Mouse (Mus musculus) heart, embryonic 14.5 days (tissue): ENCODE measurements around the gene Mthfd2l. TPM values are rescaled to one million over a fixed set of nuclear protein-coding genes. Genes with fewer than 3 reads are reported as not detected.

Experiments used
- ATAC-seq: fragments of 200-750 bp; cut with Nextera tagmentation; 2 replicates; pipeline ENCODE4 v1.8.0; 2017; ENCODE audit warnings: low read depth, moderate TSS enrichment; ENCODE audit not compliant: insufficient number of reproducible peaks, insufficient read depth, low FRiP score
- H3K27ac ChIP-seq, 2 experiments: fragments of 200-500 bp in 1 of 2; fragments of 300-500 bp in 1 of 2; sonication (generic) in 1 of 2; replicated peaks in 1 of 2; 2 replicates each; pipeline ENCODE4 v1.5.1; 2012 to 2014; ENCODE audit warnings: low read depth in 2 of 2, low read length in 2 of 2, control low read depth in 1 of 2, mild to moderate bottlenecking in 1 of 2, mixed read lengths in 1 of 2; ENCODE audit not compliant: control insufficient read depth in 1 of 2, insufficient read depth in 1 of 2
- H3K27me3 ChIP-seq: fragments of 300-500 bp; sonication (generic); 2 replicates; pipeline ENCODE4 v1.6.1; 2014; ENCODE audit warnings: mild to moderate bottlenecking, low read length, control low read depth; ENCODE audit not compliant: control insufficient read depth, insufficient read depth
- H3K36me3 ChIP-seq: fragments of 300-500 bp; sonication (generic); 2 replicates; pipeline ENCODE4 v1.6.1; 2014; ENCODE audit warnings: mild to moderate bottlenecking, control low read depth, low read length, mixed read lengths; ENCODE audit not compliant: control insufficient read depth, insufficient read depth
- H3K4me1 ChIP-seq, 2 experiments: fragments of 200-500 bp in 1 of 2; fragments of 300-500 bp in 1 of 2; sonication (generic) in 1 of 2; 2 replicates each; pipeline ENCODE4 v1.6.1; 2012 to 2014; ENCODE audit warnings: low read length in 2 of 2, control low read depth in 1 of 2, mixed read lengths in 1 of 2; ENCODE audit not compliant: control insufficient read depth in 2 of 2, insufficient read depth in 2 of 2
- H3K4me2 ChIP-seq: fragments of 300-500 bp; sonication (generic); 2 replicates; pipeline ENCODE4 v1.6.1; 2014; ENCODE audit warnings: mild to moderate bottlenecking, low read length
- H3K4me3 ChIP-seq, 2 experiments: fragments of 200-500 bp in 1 of 2; fragments of 300-500 bp in 1 of 2; sonication (generic) in 1 of 2; 2 replicates each; pipeline ENCODE4 v1.5.1; 2012 to 2014; ENCODE audit warnings: low read length in 2 of 2, mild to moderate bottlenecking in 2 of 2, control low read depth in 1 of 2, low read depth in 1 of 2, moderate library complexity in 1 of 2; ENCODE audit not compliant: control insufficient read depth in 1 of 2, insufficient read depth in 1 of 2
- H3K9ac ChIP-seq: fragments of 300-500 bp; sonication (generic); 2 replicates; pipeline ENCODE4 v1.6.1; 2014; ENCODE audit warnings: mild to moderate bottlenecking, low read length
- H3K9me3 ChIP-seq: fragments of 300-500 bp; sonication (generic); 2 replicates; pipeline ENCODE4 v1.6.1; 2016; ENCODE audit warnings: low read length, control low read depth; ENCODE audit not compliant: control insufficient read depth
- WGBS: fragments of 180-500 bp; shearing (Covaris S2); extraction: QIAGEN DNeasy Blood & Tissue Kit; methylation state at CpG from one replicate; pipeline ENCODE4 v1.1.7; 2014; 5-methylcytosine and 5-hydroxymethylcytosine counted together
- polyA plus RNA-seq: library from polyadenylated mRNA; unstranded; fragments of >200 nt; fragmentation: Nextera tagmentation; extraction: Ambion mirVana; gene quantifications from 2 replicates; pipeline ENCODE4 v1.2.1, GENCODE M21; 2014

Gene Mthfd2l
- polyA plus RNA-seq, 1 experiment from 2014 or later: 35.5 TPM

GRCm38 (mm10) chr5:90894231-90894630 lies 36.7 kb upstream of the Mthfd2l start:
- Histone ChIP-seq H3K9me3 (no peaks in the 10 kb centered on the region), H3K27ac (no peak overlapping the region), H3K27me3 (no peaks in the 10 kb centered on the region), H3K36me3 (no peaks in the 10 kb centered on the region), H3K4me3 (no peak overlapping the region), H3K4me2 (no peak overlapping the region), H3K4me1 (peaks cover 7 to 9% of the 10 kb centered on the region in 2 experiments; a peak in 3 of 4 replicates), H3K9ac (no peak overlapping the region)
- 62% methylated on average over 8 of the region's 8 CpGs for WGBS
- ATAC-seq: no peak

DNA sequence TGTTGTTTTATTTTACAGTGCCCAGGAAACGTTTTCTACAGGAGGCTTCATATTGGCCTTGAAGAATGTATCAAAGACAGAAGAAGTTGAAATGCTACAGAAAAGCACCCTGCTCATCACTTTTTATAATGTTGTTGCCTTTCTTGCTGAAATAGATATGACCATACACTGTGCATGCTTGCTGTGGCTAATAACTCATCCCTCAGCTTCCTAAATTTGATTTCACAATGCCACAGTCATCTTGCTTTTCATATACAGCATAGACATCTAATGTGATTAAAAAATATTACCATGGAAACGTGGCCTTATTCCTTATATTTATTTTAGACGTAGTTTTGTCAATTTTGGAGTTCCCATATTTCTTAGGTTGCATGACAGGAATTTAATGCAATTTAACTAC lies 33.5 kb upstream of the Mthfd2l start:
- no peak overlapping the region for H3K27ac ChIP-seq
- H3K9ac ChIP-seq: no peak overlapping the region
- H3K9me3 ChIP-seq: no peaks in the 10 kb centered on the region
- H3K27me3 ChIP-seq: peaks cover 3% of the 10 kb centered on the region; the same call in 1 of the 2 replicates
- H3K4me3 ChIP-seq: no peak overlapping the region
- WGBS: 68% methylated on average over 3 of the region's 3 CpGs
- peaks cover 0 to 2% of the 10 kb centered on the region in 2 experiments; a peak in 1 of 4 replicates for H3K4me1 ChIP-seq
- no peak overlapping the region for H3K4me2 ChIP-seq
- no peak for ATAC-seq
- H3K36me3 ChIP-seq: no peaks in the 10 kb centered on the region

GRCm38 (mm10) chr5:90899308-90899707 lies 31.6 kb upstream of the Mthfd2l start:
- no peak for ATAC-seq
- H3K9ac ChIP-seq: no peak overlapping the region
- no peak overlapping the region for H3K4me2 ChIP-seq
- WGBS: 72% methylated on average over 5 of the region's 5 CpGs
- H3K36me3 ChIP-seq: no peaks in the 10 kb centered on the region
- H3K9me3 ChIP-seq: no peaks in the 10 kb centered on the region
- H3K4me3 ChIP-seq: no peak overlapping the region
- peaks cover 2 to 5% of the 10 kb centered on the region in 2 experiments; a peak in 2 of 4 replicates for H3K4me1 ChIP-seq
- peaks cover 12% of the 10 kb centered on the region for H3K27me3 ChIP-seq
- H3K27ac ChIP-seq: no peak overlapping the region

DNA sequence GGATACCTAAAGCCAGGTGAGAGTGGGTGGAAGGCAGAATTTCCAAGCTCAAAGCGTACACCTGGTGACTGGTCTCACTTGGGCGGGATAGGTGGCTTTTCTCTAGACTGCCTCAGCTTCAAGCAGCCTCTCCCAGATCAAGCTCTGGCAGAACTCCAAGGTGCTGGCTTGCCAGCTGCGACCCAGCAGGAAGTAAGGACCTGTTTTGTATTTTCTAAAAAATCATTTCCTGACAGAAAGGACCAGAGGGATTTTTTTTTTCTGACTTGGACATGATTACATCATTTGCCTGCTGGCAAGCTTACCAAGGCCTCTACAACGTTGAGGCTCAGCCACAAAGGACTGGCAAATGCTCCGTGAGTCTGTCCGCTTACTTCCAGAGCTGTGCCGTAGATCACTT lies 30.8 kb upstream of the Mthfd2l start:
- 48% methylated on average over 7 of the region's 7 CpGs for WGBS
- no peak overlapping the region for H3K9ac ChIP-seq
- no peak for ATAC-seq

GRCm38 (mm10) chr5:90900688-90901087 lies 30.2 kb upstream of the Mthfd2l start:
- Histone ChIP-seq H3K27ac (no peak overlapping the region), H3K4me1 (peaks cover 2 to 5% of the 10 kb centered on the region in 2 experiments; a peak in 2 of 4 replicates), H3K4me2 (no peak overlapping the region), H3K36me3 (no peaks in the 10 kb centered on the region), H3K9me3 (no peaks in the 10 kb centered on the region), H3K9ac (no peak overlapping the region), H3K27me3 (peaks cover 20% of the 10 kb centered on the region), H3K4me3 (no peak overlapping the region)
- 66% methylated on average over 7 of the region's 7 CpGs for WGBS
- no peak for ATAC-seq

More for the DNA sequence above, 30.8 kb upstream of the Mthfd2l start:
- peaks cover 2 to 5% of the 10 kb centered on the region in 2 experiments; a peak in 2 of 4 replicates for H3K4me1 ChIP-seq
- H3K4me2 ChIP-seq: no peak overlapping the region
- H3K4me3 ChIP-seq: no peak overlapping the region
- peaks cover 20% of the 10 kb centered on the region for H3K27me3 ChIP-seq
- no peaks in the 10 kb centered on the region for H3K9me3 ChIP-seq
- H3K27ac ChIP-seq: no peak overlapping the region
- H3K36me3 ChIP-seq: no peaks in the 10 kb centered on the region

DNA sequence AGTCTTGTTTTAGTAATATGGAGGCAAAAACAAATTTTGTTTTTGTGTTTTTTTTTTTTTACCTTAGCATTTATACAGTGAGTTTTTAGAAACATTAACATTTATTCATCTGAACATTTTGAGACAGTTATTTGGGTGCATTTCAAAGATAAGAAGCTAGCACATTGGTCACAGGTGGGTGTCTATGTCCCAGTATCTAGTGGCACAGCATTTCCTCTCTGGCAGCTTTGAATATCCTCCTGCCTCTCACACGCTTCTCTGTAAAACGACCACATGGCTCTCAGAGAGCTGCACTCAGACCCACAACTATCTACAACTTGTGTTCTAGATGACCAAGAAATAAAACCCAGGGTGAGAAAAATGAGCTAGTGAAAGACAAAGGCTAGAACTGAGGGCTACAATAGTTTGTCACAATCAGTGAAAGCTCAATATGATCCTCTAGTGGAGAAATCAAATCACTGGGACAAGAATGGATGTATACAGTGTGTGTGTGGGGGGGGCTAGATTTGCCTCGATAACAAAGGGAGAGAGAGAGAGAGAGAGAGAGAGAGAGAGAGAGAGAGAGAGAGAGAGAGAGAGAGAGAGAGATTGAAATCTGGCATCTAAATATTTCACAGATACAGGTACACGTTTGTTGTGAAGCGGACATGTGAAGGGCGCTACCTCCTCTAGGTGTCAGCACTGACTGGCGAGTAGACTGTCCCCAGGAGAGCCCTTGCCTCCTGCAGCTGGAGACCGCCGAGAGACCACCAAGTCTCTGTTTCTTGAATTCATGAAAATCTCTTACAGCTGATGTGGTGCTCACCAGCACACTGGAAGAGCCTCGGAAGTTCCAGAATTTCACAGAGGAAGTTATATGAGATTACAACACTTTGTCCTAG lies 28.3 kb upstream of the Mthfd2l start:
- ATAC-seq: no peak
- 0 out of 2 replicates have a peak overlapping the region, but pooled peaks have one; percentile 30 for H3K9ac ChIP-seq

GRCm38 (mm10) chr5:90903339-90904020 lies 27.4 kb upstream of the Mthfd2l start, which contains the start of gene Cxcl2:
TSS of gene Cxcl2 (plus strand) at chr5:90903871.
- H3K4me3 ChIP-seq: peak within 1 kb of the TSS; percentile 31 to 32
- H3K9me3 ChIP-seq: no peaks in the 10 kb centered on the region
- H3K27ac ChIP-seq: no peak within 1 kb of the TSS
- H3K27me3 ChIP-seq: peaks cover 20% of the 10 kb centered on the region
- ATAC-seq: no peak
- no peaks in the 10 kb centered on the region for H3K36me3 ChIP-seq
- H3K4me1 ChIP-seq: peaks cover 2 to 5% of the 10 kb centered on the region in 2 experiments; a peak in 2 of 4 replicates
- H3K4me2 ChIP-seq: peak within 1 kb of the TSS; percentile 80
- H3K9ac ChIP-seq: 0 out of 2 replicates have a peak within 1 kb of the TSS, but pooled peaks have one; percentile 30
- WGBS: 10% methylated on average over 22 of the region's 22 CpGs

More for the DNA sequence above, 28.3 kb upstream of the Mthfd2l start:
- peaks cover 2 to 5% of the 10 kb centered on the region in 2 experiments; a peak in 2 of 4 replicates for H3K4me1 ChIP-seq
- peaks cover 20% of the 10 kb centered on the region for H3K27me3 ChIP-seq
- 11% methylated on average over 10 of the region's 10 CpGs for WGBS
- peak overlapping the region; percentile 8 to 31; a peak in 3 of 4 replicates for H3K4me3 ChIP-seq
- H3K27ac ChIP-seq: no peak overlapping the region
- no peaks in the 10 kb centered on the region for H3K9me3 ChIP-seq
- H3K36me3 ChIP-seq: no peaks in the 10 kb centered on the region
- H3K4me2 ChIP-seq: peak overlapping the region; percentile 80
